Mouse (Mus musculus): ENCODE data around the gene Dnajb12. TPM values are rescaled to one million over a fixed set of nuclear protein-coding genes. Genes with fewer than 3 reads are reported as not detected.
A peak's percentile ranks its signal among the peaks of the same experiment; 100 is the strongest.
"Not testable (repeated sequence)": the region's sequence is repeated elsewhere in the genome, so short reads cannot be mapped to it uniquely, and the experiment has no call there.

The Dnajb12 gene
- polyA plus RNA-seq, 1 experiment, result not detected

DNA sequence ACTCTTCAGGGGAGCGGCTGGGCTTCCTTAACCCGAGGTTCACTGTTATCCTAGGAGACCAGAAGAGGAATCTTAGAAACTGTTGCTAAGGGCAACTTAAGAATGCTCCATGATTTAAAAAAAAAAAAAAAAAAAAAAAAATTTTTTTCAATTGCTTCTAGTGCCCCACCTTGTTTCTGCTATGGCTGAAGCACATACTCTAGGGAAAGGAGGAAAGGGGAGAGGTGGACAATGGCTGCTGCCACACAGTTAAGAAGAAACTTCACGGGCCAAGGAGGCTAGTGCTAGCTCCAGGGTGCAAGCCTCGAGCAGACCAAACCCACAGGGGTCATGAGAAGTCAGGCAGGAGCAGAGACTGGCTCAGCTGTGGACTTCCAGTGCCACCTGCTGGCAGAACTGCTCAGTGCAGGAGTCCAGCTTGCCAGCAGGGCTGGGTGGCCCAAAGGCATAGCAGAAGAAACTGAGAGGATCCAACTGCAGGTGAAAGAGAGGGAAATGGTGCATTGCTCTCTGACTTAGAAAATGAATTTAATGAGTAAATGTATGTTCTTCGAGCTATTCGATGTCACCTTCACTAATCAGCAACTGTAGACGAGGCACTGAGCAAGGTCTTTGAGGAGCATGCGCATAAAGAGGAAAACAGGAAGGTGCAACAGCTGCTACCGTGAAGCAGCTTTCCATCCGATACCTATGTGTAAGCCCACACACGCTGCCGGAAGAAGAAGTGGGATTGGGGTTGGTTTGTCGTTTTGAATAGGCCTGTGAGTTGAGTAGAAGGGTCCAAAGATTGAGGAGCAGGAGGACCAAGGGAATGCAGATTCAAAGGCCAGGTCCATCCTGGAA is 14.3 kb upstream of the Dnajb12 start:
- 40% methylated on average over 13 of the region's 13 CpGs for WGBS
- H3K27ac ChIP-seq (ENCODE audit: insufficient read depth, low read depth, low read length), result no peak overlapping the region

DNA sequence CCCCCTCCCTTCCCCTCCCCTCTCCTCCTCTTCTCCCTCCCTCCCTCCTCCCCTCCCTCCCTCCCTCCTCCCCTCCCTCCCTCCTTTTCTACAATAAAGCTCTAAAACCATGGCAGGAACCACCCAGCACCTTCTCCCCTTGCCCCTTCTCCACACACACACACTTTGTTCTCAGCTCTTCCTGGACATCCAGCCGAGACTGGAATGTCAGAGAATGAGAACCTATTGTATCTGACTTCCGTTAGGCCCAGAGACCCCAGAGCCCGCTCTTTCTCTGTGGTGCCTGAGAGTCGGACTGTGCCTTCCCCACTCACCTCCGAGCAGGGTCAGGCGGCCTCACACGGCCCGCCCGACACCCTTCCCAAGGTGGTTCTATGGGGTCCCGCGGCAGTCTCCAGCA is 11.1 kb upstream of the Dnajb12 start:
- WGBS, result 72% methylated on average over 11 of the region's 11 CpGs
- Histone ChIP-seq H3K4me1 (ENCODE audit: control insufficient read depth, insufficient read depth, low read length) (peaks cover 16% of the 10 kb centered on the region), H3K4me3 (ENCODE audit: insufficient read depth, low read depth, low read length) (no peak overlapping the region), H3K27ac (ENCODE audit: insufficient read depth, low read depth, low read length) (no peak overlapping the region)
- TF ChIP-seq POLR2A (IDR thresholded peaks at IDR 0.05; ENCODE audit: insufficient read depth, low read depth, low read length) (no peak), CTCF (IDR thresholded peaks at IDR 0.05; ENCODE audit: insufficient read depth, low read depth, low read length) (no peak)

More for the DNA sequence above, 14.3 kb upstream of the Dnajb12 start:
- Histone ChIP-seq H3K4me1 (ENCODE audit: control insufficient read depth, insufficient read depth, low read length) (peaks cover 38% of the 10 kb centered on the region), H3K4me3 (ENCODE audit: insufficient read depth, low read depth, low read length) (no peak overlapping the region)
- TF ChIP-seq POLR2A (IDR thresholded peaks at IDR 0.05; ENCODE audit: insufficient read depth, low read depth, low read length) (no peak), CTCF (IDR thresholded peaks at IDR 0.05; ENCODE audit: insufficient read depth, low read depth, low read length) (peak; percentile 99)

DNA sequence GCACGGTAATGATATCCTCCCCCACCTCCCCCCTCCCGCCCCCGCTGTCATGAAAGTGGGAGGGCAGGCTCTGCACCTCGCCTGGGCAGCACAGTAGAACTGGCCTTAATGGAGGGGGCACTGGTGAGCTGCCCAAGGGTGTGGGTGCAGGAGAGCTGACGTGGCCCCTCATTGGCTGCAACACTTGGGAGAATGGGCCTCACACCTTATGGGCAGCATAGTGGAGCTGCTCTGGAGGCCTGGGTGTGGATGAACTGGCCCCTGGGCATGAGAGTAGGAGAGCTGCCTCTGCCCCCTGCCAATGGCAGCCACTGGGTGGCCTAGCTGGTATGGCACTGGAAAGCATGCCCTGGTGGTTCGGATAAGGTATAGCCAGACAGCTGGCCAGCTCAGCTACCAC is 9.3 kb upstream of the Dnajb12 start:
- Histone ChIP-seq H3K4me1 (ENCODE audit: control insufficient read depth, insufficient read depth, low read length) (0 out of 2 replicates have a peak, but pooled peaks cover under 1% of the 10 kb centered on the region), H3K4me3 (ENCODE audit: insufficient read depth, low read depth, low read length) (no peak overlapping the region), H3K27ac (ENCODE audit: insufficient read depth, low read depth, low read length) (no peak overlapping the region)
- TF ChIP-seq CTCF (IDR thresholded peaks at IDR 0.05; ENCODE audit: insufficient read depth, low read depth, low read length) (no peak), POLR2A (IDR thresholded peaks at IDR 0.05; ENCODE audit: insufficient read depth, low read depth, low read length) (no peak)
- WGBS, result 92% methylated on average over 6 of the region's 6 CpGs

DNA sequence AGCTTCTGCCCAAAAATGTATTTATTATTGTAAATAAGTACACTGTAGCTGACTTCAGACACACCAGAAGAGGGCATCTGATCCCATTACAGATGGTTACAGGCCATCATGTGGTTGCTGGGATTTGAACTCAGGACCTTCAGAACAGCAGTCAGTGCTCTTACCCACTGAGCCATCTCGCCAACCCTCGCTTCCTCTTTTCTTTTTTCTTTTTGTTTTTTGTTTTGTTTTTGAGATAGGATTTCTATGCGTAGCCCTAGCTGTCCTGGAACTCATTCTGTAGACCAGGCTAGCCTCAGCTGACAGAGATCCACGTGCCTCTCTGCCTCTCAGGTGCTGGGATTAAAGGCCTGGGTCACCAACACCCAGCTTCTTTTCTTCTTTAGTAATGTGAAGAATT is 6.7 kb upstream of the Dnajb12 start:
- not testable (repeated sequence) for H3K4me1 ChIP-seq (ENCODE audit: control insufficient read depth, insufficient read depth, low read length); H3K27ac ChIP-seq (ENCODE audit: insufficient read depth, low read depth, low read length); H3K4me3 ChIP-seq (ENCODE audit: insufficient read depth, low read depth, low read length)
- WGBS, result 88% methylated on average over 4 of the region's 4 CpGs

DNA sequence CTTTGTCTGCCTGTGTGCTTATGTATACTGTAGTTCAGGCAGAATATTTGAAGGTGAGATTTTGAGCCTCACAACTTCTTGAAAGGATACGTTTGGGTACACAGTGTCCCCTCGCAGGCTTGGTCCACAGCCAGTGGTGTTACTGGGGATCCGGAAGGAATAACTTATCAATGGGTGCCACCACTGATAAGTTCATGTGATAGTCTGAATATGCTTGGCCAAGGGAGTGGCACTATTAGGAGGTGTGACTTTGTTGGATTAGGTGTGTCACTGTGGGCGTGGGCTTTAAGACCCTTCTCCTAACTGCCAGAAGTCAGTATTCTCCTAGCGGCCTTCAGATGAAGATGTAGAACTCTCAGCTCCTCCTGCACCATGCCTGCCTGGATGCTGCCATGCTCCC is 6.2 kb upstream of the Dnajb12 start:
- no peak overlapping the region for H3K4me3 ChIP-seq (ENCODE audit: insufficient read depth, low read depth, low read length)
- no peak overlapping the region for H3K27ac ChIP-seq (ENCODE audit: insufficient read depth, low read depth, low read length)
- no peaks in the 10 kb centered on the region for H3K4me1 ChIP-seq (ENCODE audit: control insufficient read depth, insufficient read depth, low read length)
- TF ChIP-seq POLR2A (IDR thresholded peaks at IDR 0.05; ENCODE audit: insufficient read depth, low read depth, low read length) (no peak), CTCF (IDR thresholded peaks at IDR 0.05; ENCODE audit: insufficient read depth, low read depth, low read length) (no peak)
- WGBS, result 94% methylated on average over 5 of the region's 5 CpGs

DNA sequence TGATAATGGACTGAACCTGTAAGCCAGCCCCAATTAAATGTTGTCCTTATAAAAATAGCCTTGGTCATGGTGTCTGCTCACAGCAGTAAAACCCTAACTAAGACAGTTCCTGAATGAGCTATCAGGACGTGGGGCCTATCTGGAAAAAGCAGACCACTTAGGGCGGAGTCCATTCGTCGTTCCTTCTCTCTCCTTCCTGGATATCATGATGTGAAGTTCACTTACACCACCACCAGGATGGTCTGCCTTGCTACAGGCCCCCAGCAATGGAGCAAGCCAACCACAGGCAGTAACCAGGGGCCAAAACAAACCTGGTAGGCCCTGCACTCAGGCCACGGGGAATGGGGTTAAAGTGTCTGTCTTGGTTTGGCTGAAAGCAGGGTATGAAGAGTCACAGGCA is 5.7 kb upstream of the Dnajb12 start:
- Histone ChIP-seq H3K27ac (ENCODE audit: insufficient read depth, low read depth, low read length) (no peak overlapping the region), H3K4me3 (ENCODE audit: insufficient read depth, low read depth, low read length) (no peak overlapping the region), H3K4me1 (ENCODE audit: control insufficient read depth, insufficient read depth, low read length) (no peaks in the 10 kb centered on the region)
- 87% methylated on average over 5 of the region's 5 CpGs for WGBS
- TF ChIP-seq CTCF (IDR thresholded peaks at IDR 0.05; ENCODE audit: insufficient read depth, low read depth, low read length) (no peak), POLR2A (IDR thresholded peaks at IDR 0.05; ENCODE audit: insufficient read depth, low read depth, low read length) (no peak)

DNA sequence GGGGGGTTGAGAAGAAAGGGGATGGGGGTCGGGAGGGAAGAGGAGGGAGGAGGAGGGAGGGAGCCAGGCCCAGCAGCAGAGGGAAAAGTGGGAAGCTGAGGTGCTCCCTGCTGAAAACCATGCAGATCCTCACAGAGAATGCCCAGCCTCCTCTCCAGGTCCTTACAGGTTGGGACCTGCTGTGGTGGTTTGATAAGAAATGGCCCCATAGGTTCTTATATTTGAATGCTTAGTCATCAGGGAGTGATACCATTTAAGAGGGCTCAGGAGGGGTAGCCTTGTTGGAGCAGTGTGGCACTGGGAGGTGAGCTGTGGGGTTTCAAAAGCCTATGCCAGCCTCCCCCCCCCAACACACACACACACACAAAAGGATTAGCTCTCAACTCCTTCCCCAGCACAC is 4.0 kb upstream of the Dnajb12 start:
- H3K27ac ChIP-seq (ENCODE audit: insufficient read depth, low read depth, low read length), result no peak overlapping the region
- H3K4me3 ChIP-seq (ENCODE audit: insufficient read depth, low read depth, low read length), result no peak overlapping the region
- no peaks in the 10 kb centered on the region for H3K4me1 ChIP-seq (ENCODE audit: control insufficient read depth, insufficient read depth, low read length)
- 23% methylated on average over 1 of the region's 1 CpGs for WGBS
- TF ChIP-seq CTCF (IDR thresholded peaks at IDR 0.05; ENCODE audit: insufficient read depth, low read depth, low read length) (no peak), POLR2A (IDR thresholded peaks at IDR 0.05; ENCODE audit: insufficient read depth, low read depth, low read length) (no peak)

DNA sequence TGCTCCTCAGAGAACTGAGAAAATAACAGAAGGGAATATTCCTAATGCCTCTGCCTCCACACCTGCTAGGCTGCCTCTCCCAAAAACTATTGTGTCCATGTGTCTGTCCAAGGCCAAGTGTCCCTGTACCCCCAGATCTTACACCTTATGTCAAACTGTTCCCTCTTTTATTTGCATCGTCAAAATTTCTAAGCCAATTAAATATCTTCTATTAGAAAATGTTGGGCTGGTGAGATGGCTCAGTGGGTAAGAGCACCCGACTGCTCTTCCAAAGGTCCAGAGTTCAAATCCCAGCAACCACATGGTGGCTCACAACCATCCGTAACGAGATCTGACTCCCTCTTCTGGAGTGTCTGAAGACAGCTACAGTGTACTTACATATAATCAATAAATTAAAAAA is 2.7 kb upstream of the Dnajb12 start:
- not testable (repeated sequence) for H3K4me3 ChIP-seq (ENCODE audit: insufficient read depth, low read depth, low read length); H3K4me1 ChIP-seq (ENCODE audit: control insufficient read depth, insufficient read depth, low read length); H3K27ac ChIP-seq (ENCODE audit: insufficient read depth, low read depth, low read length)
- WGBS, result 94% methylated on average over 4 of the region's 4 CpGs

DNA sequence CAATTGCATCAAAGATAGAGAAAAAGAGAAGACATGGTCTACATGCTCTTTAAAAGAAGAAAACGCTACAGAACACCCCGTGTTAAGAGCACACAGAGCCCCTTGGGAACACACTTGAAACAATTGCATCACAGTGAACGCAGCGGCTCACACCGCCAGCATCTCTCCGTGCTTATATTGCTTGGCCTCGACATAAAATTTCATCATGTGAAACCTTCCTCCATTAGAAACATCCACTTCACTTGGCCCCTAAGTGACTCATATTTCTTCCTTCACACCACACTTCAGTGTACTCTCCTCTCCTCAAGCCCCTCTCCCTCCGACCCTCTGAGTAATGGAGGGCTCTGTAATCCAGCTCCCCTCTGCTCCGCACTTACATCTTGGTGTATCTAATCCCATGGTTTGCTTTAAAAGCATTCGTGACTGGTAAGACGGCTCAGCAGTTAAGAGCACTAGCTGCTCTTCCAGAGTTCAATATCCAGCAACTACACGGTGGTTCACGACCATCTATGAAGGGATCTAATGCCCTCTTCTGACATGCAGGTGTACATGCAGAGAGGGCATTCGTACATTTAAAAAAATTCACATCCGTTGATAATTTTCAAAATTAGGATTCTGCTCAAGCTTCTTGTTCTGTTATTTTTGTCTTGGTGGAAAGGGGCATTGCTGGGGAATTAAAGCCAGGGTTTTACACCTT is 1.8 kb upstream of the Dnajb12 start:
- H3K27ac ChIP-seq (ENCODE audit: insufficient read depth, low read depth, low read length), result no peak overlapping the region
- 76% methylated on average over 15 of the region's 15 CpGs for WGBS
- H3K4me1 ChIP-seq (ENCODE audit: control insufficient read depth, insufficient read depth, low read length), result peaks cover 6% of the 10 kb centered on the region; the same call in 1 of the 2 replicates
- no peak for TF ChIP-seq POLR2A (IDR thresholded peaks at IDR 0.05; ENCODE audit: insufficient read depth, low read depth, low read length)
- no peak for TF ChIP-seq CTCF (IDR thresholded peaks at IDR 0.05; ENCODE audit: insufficient read depth, low read depth, low read length)
- H3K4me3 ChIP-seq (ENCODE audit: insufficient read depth, low read depth, low read length), result no peak overlapping the region

Measured in olfactory bulb, adult 2 months (tissue).